Mouse (Mus musculus) layer of hippocampus, adult 2 months (tissue): ENCODE data around the gene Zfp239. TPM values are rescaled to one million over a fixed set of nuclear protein-coding genes. Genes with fewer than 3 reads are reported as not detected.
A peak's percentile ranks its signal among the peaks of the same experiment; 100 is the strongest.

Source experiments
- DNase-seq, 2 experiments: peaks; one replicate each; pipeline ENCODE4 v3.0.0; 2022; ENCODE audit warnings: low spot score in 2 of 2
- H3K27ac ChIP-seq: fragments of 200-600 bp; 2 replicates; pipeline ENCODE4 v1.8.1; 2022
- H3K4me3 ChIP-seq: fragments of 200-600 bp; 2 replicates; pipeline ENCODE4 v1.8.1; 2022; ENCODE audit warnings: mild to moderate bottlenecking
- CTCF ChIP-seq: fragments of 200-600 bp; conservative IDR thresholded peaks from 2 replicates; pipeline ENCODE4 v1.8.1; 2022; ENCODE audit warnings: antibody characterized with exemption, mild to moderate bottlenecking, moderate library complexity
- total RNA-seq, 2 experiments: library from RNA; stranded (reverse); gene quantifications; 2 replicates each; pipeline ENCODE4 v1.2.3; 2021

Zfp239 gene
- total RNA-seq, 2 experiments from 2014 or later = 35.9 to 38.4 TPM

GRCm38 (mm10) chr6:117905260-117905930 lies 43.5 kb downstream of the Zfp239 start:
- TF ChIP-seq CTCF = no peak
- peak overlapping the region; percentile 81 for H3K4me3 ChIP-seq

DNA sequence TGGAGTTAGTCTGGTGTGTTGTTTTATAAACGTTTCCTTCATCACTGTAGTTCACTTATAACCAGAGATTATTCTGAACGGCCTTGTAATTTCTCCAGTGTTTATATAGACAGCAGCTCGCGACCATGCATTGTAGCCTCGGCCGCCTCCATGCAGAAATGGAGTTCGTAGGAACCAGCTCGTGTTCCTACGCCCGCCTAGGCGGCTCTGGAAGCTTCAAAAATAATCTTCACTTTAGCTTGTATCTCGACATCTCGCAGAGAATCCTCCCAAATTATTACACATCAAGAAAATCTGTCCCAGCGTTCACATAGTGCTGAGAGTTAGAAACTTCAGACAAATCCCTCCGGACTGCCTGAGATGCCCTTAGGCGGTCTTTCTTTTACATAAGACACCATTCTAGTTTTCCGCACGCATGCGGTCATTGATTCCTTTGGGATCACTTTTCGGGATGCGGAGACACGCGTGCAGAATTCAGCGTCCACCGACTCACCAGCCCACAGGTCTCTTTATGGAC lies 44.2 kb downstream of the Zfp239 start:
- peak; percentile 31 to 44 for DNase-seq
- TF ChIP-seq CTCF = no peak
- peak overlapping the region; percentile 81 for H3K4me3 ChIP-seq
- peak overlapping the region; percentile 98 for H3K27ac ChIP-seq

More at GRCm38 (mm10) chr6:117905260-117905930, 43.5 kb downstream of the Zfp239 start:
- DNase-seq = no peak
- H3K27ac ChIP-seq = peak overlapping the region; percentile 98

DNA sequence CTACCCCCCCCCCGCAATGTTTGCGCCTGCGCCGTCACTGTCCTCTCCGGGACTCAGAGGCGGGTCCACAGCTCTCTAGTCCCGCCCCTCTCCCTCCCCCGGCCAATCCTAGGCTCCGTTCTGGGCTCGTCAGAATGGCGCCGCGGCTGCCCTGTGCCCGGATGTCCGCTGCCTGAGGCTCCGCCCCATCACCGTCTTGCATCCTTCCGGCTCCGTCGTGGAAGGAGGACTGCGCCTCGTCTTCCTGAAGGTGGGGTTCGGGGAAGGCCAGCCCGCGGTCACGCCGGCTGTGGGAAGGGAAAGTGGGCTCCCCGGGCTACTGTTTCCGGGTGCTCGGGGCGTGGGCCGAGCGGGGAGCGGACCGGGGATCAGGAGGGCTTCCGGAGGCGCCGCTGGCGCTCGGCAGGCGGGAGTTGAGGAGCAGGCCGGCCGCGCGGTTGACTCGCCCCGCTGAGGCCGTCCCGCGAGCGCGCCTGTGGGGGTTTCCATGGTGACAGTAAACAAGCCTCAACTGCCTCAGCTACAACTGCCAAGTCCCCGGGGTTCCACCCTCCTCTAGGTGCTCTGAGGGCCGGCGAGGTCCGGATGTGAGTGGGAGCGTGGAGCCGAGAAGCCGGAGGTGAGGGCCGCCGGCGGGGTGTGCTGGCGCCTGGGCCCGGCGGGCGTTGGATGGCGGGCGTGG lies 44.8 kb downstream of the Zfp239 start:
- Histone ChIP-seq H3K27ac (peak overlapping the region; percentile 94), H3K4me3 (peak overlapping the region; percentile 89)
- no peak; the same call in 1 of the 2 replicates for TF ChIP-seq CTCF
- peak; percentile 96 to 98 for DNase-seq

- H3K27ac ChIP-seq = peak overlapping the region; percentile 94
- peak overlapping the region; percentile 89 for H3K4me3 ChIP-seq
- peak; percentile 52 to 58 for DNase-seq
- TF ChIP-seq CTCF = peak; percentile 16; the same call in 1 of the 2 replicates
These were observed 45.5 kb downstream of the Zfp239 start for GRCm38 (mm10) chr6:117907301-117907978.

GRCm38 (mm10) chr6:117907979-117908355 lies 46.1 kb downstream of the Zfp239 start:
- no peak for DNase-seq
- H3K27ac ChIP-seq = peak overlapping the region; percentile 94; the same call in 1 of the 2 replicates
- TF ChIP-seq CTCF = no peak
- peak overlapping the region; percentile 89 for H3K4me3 ChIP-seq

GRCm38 (mm10) chr6:117908424-117908900 lies 46.6 kb downstream of the Zfp239 start:
- H3K27ac ChIP-seq = no peak overlapping the region
- H3K4me3 ChIP-seq = peak overlapping the region; percentile 89
- TF ChIP-seq CTCF = no peak
- no peak for DNase-seq

DNA sequence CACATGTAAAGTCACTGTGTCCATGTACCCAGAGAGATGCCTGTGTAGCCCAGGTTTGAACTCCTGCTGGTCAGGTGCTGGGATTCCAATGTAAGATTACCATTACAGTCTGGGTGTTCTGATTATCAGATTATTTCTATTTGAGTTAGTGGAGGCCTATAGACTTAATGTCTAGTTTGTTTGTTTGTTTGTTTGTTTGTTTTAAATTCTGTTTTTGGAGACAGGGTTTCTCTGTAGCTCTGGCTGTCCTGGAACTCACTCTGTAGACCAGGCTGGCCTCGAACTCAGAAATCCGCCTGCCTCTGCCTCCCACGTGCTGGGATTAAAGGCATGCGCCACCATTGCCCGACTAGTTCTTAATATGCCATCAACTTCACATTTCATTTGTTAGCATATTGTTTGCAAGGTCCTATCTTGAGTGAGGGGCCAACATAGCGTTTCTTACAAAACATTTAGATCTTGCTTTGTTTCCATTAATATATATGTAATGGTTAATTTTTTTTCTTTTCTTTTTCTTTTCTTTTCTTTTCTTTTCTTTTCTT lies 48.3 kb downstream of the Zfp239 start:
- TF ChIP-seq CTCF = no peak
- Histone ChIP-seq H3K4me3 (no peak overlapping the region), H3K27ac (no peak overlapping the region)
- DNase-seq = no peak

DNA sequence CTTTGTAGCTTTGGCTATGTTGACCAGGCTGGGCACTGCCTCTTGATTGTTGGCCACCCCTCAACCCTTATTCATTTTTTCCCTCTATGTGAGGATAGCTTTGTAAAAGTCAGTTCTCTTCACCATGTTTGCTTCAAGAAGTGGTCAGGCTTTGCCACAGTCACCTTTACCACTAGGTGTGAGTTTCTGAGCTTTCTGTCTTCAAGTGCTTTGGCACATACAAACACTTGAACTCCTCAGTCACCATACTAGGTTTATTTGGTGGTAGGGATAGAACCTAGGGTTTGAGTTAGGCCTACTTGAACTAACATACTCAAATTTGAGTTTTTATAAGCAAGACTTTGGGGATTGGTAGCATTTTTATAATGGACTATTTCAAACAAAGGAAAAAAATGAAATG lies 52.6 kb downstream of the Zfp239 start:
- no peak overlapping the region for H3K4me3 ChIP-seq
- H3K27ac ChIP-seq = no peak overlapping the region
- DNase-seq = no peak
- no peak for TF ChIP-seq CTCF

- peak overlapping the region; percentile 80 for H3K4me3 ChIP-seq
- TF ChIP-seq CTCF = no peak
- H3K27ac ChIP-seq = peak overlapping the region; percentile 90
- no peak for DNase-seq
These were observed 54.4 kb downstream of the Zfp239 start for GRCm38 (mm10) chr6:117916205-117916736.

DNA sequence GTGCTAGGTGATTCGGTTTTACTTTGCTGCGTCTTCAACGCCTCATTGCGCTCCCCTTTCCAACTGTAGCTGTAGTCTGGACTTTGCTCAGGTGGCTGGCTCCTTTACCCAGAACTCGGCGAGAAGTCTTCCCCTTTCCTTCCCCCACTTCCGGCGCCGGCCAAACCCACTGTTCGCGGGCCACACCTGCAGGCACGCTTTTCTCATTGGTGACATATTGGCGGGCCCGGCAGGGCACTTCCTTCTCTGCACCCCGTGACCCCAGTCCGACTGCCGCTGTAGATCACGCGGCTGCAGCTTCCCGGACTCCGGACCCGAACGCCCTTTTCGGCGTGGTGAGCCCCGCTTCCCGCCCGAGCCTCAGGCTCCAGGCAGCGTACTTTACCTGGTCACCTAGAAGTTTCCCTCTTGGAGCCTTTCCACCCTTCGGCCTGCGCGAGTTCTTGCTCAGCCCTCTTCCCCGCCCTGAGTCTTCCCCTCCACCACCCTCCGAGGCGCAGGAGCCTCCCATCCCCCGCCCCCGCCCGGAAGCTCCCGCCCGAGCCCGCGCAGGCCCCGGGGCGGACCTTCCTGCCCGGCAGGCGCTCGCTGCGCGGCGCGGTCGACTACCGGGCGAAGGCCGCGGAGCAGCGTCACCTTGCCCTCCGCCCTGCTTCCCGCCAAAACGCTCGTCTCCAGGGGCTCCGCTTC lies 55.0 kb downstream of the Zfp239 start:
- TF ChIP-seq CTCF = no peak
- H3K4me3 ChIP-seq = peak overlapping the region; percentile 80
- peak overlapping the region; percentile 90 for H3K27ac ChIP-seq
- DNase-seq = peak in 1 of 2 experiments; percentile 40

GRCm38 (mm10) chr6:117917576-117917975 lies 55.7 kb downstream of the Zfp239 start:
- peak overlapping the region; percentile 90 for H3K27ac ChIP-seq
- DNase-seq = no peak
- peak overlapping the region; percentile 80 for H3K4me3 ChIP-seq
- no peak for TF ChIP-seq CTCF

DNA sequence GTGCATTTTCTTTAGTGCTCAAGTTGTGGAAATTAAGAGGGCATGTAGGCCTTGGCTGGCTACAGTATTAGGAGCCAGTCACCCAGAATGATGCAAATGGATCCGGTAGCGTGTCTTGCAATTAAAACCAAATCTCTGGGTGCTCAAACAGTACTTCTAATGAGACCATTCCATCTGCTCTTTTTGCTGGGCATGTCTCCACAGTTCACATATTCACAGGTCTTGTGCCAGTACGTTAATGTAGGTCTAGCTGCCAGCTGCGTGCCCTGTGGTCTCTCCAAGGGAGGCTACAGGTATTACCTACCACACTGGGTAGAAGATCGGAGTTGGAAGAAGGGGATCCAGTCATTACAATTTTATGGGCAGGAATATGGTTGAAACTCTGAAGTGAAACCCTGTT lies 56.1 kb downstream of the Zfp239 start:
- Histone ChIP-seq H3K27ac (peak overlapping the region; percentile 90), H3K4me3 (peak overlapping the region; percentile 80)
- DNase-seq = no peak
- TF ChIP-seq CTCF = no peak
